Mouse (Mus musculus): ENCODE data around the gene Nol9.

Gene Nol9

GRCm38 (mm10) chr4:152038985-152039830 is at the start of gene Nol9:
Gene Nol9, plus strand, starts transcription at chr4:152039321.
- peak; percentile 95 to 97 for DNase-seq (ENCODE audit: low spot score in 2 of 2)

GRCm38 (mm10) chr4:151992091-151992490 is 47.0 kb upstream of the Nol9 start:
- no peak for DNase-seq (ENCODE audit: low spot score in 2 of 2)

- no peak for DNase-seq (ENCODE audit: low spot score in 2 of 2)
Measured at GRCm38 (mm10) chr4:151993035-151993434, 46.1 kb upstream of the Nol9 start.

- DNase-seq (ENCODE audit: low spot score in 2 of 2), result no peak
Measured at GRCm38 (mm10) chr4:151994228-151995171, 44.6 kb upstream of the Nol9 start.

- peak in 1 of 2 experiments; percentile 56 for DNase-seq (ENCODE audit: low spot score in 2 of 2)
Measured at GRCm38 (mm10) chr4:151995371-151996172, 43.5 kb upstream of the Nol9 start.

- peak; percentile 97 to 98 for DNase-seq (ENCODE audit: low spot score in 2 of 2)
Measured at GRCm38 (mm10) chr4:151996173-151996950, 42.8 kb upstream of the Nol9 start, which contains the start of gene Phf13. Gene Phf13, minus strand, starts transcription at chr4:151996258.

GRCm38 (mm10) chr4:151996951-151997222 is 42.2 kb upstream of the Nol9 start:
- no peak for DNase-seq (ENCODE audit: low spot score in 2 of 2)

- DNase-seq (ENCODE audit: low spot score in 2 of 2), result no peak
Measured at GRCm38 (mm10) chr4:151997701-151998100, 41.4 kb upstream of the Nol9 start.

GRCm38 (mm10) chr4:151999481-151999880 is 39.6 kb upstream of the Nol9 start:
- no peak for DNase-seq (ENCODE audit: low spot score in 2 of 2)

GRCm38 (mm10) chr4:152000906-152001305 is 38.2 kb upstream of the Nol9 start:
- DNase-seq (ENCODE audit: low spot score in 2 of 2), result no peak

- no peak for DNase-seq (ENCODE audit: low spot score in 2 of 2)
Measured at GRCm38 (mm10) chr4:152001335-152001734, 37.8 kb upstream of the Nol9 start.

- DNase-seq (ENCODE audit: low spot score in 2 of 2), result no peak
Measured at GRCm38 (mm10) chr4:152002063-152002462, 37.1 kb upstream of the Nol9 start.

- no peak for DNase-seq (ENCODE audit: low spot score in 2 of 2)
Measured at GRCm38 (mm10) chr4:152006137-152006536, 33.0 kb upstream of the Nol9 start.

- no peak for DNase-seq (ENCODE audit: low spot score in 2 of 2)
Measured at GRCm38 (mm10) chr4:152006812-152007211, 32.3 kb upstream of the Nol9 start.

GRCm38 (mm10) chr4:152007481-152008147 is 31.5 kb upstream of the Nol9 start:
- no peak for DNase-seq (ENCODE audit: low spot score in 2 of 2)

GRCm38 (mm10) chr4:152008148-152008500 is 31.0 kb upstream of the Nol9 start:
- no peak for DNase-seq (ENCODE audit: low spot score in 2 of 2)

GRCm38 (mm10) chr4:152008622-152009075 is 30.5 kb upstream of the Nol9 start, which contains the start of gene Klhl21:
Gene Klhl21, plus strand, starts transcription at chr4:152008803.
- peak; percentile 75 to 81 for DNase-seq (ENCODE audit: low spot score in 2 of 2)

GRCm38 (mm10) chr4:152009076-152010051 is 29.8 kb upstream of the Nol9 start:
- peak in 1 of 2 experiments; percentile 58 for DNase-seq (ENCODE audit: low spot score in 2 of 2)

GRCm38 (mm10) chr4:152010091-152010706 is 28.9 kb upstream of the Nol9 start:
- DNase-seq (ENCODE audit: low spot score in 2 of 2), result no peak
